Mouse (Mus musculus) monocyte, adult 5-6 weeks (primary cell): ENCODE measurements around the gene Cdk1. TPM values are rescaled to one million over a fixed set of nuclear protein-coding genes. Genes with fewer than 3 reads are reported as not detected.

Experiments
- ATAC-seq: fragments of 153-309, 156-312 bp; replicated peaks from 2 replicates; pipeline ENCODE4 v1.8.0; 2017; ENCODE audit warnings: mild to moderate bottlenecking; ENCODE audit not compliant: low TSS enrichment, insufficient number of reproducible peaks, severe bottlenecking, poor library complexity, low FRiP score
- total RNA-seq: library from RNA; stranded (forward); fragments of 200-1000, 200-491, 200-594 nt; gene quantifications from 3 replicates; pipeline ENCODE4 v1.2.3, GENCODE M21; 2017

The Cdk1 gene
- total RNA-seq, 1 experiment from 2014 or later = 4.1 TPM

GRCm38 (mm10) chr10:69320667-69321518 lies 31.8 kb downstream of the Cdk1 start:
- ATAC-seq = no peak

GRCm38 (mm10) chr10:69318514-69318913 lies 34.2 kb downstream of the Cdk1 start:
- ATAC-seq = no peak

- ATAC-seq = no peak
These were observed 38.8 kb downstream of the Cdk1 start for GRCm38 (mm10) chr10:69313944-69314343.

GRCm38 (mm10) chr10:69311867-69312266 lies 40.9 kb downstream of the Cdk1 start:
- no peak for ATAC-seq

DNA sequence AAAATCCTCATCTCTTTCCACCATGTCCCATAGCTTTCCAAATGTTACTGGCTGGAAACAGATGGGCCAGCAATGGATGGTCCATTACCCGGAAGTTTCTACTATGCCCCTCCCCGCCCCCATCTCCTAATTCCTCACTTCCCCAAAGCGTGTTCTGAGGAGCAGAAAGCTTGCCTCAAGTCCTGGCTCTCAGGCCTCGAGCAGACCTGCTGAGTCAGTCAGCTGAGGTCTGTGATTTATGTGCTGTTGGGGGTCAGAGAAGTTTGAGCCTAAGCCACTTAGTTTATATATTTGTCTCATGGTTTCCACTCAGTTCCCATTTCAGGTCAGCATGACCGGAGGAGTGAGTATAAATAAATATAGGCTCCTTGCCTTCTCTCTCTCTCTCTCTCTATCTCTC lies 43.6 kb downstream of the Cdk1 start:
- no peak for ATAC-seq

DNA sequence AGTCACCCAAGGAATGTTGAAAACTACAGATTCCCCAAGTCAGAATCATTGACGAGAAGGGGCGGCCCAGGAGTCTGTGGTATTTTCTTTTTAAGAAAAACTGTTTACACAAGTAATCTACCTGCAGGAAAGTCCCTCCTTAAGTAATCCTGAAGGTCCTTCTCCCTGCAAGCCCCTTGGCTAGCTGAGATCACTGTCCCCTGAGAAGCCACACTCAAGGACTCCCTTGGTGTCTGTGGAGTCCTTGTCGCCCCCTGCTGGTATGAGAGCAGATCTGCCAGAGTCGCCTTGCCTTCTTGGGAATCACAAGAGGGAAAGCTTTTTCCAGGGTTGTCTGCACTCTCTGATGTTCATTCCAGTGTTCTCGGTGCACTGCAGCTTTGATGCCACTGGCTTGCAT lies 45.7 kb downstream of the Cdk1 start:
- peak; percentile 48; the same call in 1 of the 2 replicates for ATAC-seq

DNA sequence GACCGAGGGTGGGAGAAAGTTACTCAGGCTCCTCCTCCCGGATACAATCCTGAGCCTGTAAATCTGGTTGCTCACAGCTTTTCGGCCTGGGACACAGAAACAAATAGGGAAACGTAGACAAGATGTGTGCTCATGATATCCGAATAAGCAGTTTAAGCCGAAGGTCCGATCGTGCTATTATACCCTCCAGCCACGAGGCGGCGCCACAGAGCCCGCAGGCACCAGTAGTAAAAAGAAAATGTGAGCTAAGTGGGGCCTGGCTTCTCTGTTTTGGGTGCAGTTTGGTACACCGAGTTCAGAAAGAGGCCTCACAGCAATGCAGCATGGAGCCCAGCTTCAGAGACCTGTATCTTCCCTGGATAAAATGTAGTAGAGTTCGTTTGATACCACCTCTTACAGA lies 46.5 kb downstream of the Cdk1 start:
- no peak for ATAC-seq

DNA sequence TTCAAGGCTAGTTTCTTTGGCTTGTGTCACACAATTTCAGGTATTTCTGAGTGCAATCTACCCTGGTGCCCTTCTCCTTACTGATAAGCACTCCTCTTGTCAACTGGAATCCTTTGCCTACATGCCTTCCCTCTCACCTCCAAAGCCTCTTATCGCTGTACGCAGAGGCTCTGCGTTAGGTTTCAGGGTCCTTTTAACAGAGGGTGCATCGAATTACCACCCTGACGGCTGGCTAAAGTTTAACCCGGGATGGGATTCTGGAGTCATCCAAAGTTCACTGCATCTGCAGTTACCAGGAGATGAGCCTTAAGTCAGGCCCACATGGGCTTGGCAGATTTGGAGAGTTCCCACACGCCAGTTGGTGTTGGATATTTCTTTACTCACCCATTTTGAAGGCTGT lies 47.1 kb downstream of the Cdk1 start:
- ATAC-seq = no peak

DNA sequence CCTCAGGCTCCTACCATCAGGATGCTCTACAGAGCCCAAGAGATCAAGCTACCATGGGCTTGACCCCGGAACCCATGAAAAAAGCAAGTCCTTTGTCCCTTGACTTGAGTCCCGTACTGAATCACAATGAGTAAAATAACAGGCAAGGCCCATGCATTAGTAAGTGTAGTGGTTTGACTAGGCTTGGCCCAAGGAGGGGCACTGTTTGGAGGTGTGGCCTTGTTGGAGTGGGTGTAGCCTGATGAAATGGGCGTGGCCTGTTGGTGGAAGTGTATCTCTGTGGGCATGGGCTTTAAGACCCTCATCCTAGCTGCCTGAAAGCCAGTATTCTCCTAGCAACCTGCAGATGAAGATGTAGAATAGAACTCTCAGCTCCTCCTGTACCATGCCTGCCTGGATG lies 47.9 kb downstream of the Cdk1 start:
- no peak for ATAC-seq

GRCm38 (mm10) chr10:69302667-69303066 lies 50.1 kb downstream of the Cdk1 start:
- no peak for ATAC-seq

DNA sequence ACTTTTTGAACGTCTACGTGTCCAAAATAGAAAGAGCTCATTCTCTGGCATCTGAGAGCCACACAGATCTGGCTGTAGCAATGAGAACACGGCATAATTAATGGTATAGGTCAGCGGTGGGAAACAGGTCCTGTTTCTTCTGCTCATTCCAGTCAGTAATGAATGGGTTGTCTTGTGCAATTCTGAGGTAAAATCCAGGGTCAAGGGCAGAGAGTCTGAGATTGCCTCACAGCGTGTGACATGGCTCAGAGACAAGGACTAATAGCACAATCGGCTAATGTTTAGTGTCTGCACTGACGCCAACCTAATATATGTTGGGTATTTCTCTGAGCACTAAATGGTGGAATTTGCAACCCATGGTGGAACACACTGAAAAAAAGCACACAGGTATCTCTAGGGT lies 52.8 kb downstream of the Cdk1 start:
- no peak for ATAC-seq

GRCm38 (mm10) chr10:69295919-69296318 lies 56.8 kb downstream of the Cdk1 start:
- ATAC-seq = no peak

- no peak for ATAC-seq
These were observed 62.0 kb downstream of the Cdk1 start for GRCm38 (mm10) chr10:69290736-69291135.

DNA sequence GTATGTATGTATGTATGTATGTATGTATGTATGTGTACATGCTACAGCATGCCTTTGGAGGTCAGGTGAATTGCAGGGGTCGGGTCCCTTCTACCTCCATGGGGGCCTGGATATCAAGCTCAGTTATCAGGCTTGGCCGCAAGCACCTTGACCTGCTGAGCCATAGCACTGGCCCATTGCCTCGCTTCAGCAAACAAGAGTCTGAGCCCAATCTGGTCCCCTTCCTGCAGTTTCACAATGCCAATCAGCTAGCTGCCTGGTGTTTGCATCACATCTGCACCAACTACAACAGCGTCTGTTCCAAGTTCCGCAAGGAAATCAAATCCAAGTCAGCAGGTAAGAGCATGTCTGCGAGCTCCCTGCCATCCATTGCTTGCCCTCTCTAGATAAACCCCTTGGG lies 64.0 kb downstream of the Cdk1 start:
- no peak for ATAC-seq

DNA sequence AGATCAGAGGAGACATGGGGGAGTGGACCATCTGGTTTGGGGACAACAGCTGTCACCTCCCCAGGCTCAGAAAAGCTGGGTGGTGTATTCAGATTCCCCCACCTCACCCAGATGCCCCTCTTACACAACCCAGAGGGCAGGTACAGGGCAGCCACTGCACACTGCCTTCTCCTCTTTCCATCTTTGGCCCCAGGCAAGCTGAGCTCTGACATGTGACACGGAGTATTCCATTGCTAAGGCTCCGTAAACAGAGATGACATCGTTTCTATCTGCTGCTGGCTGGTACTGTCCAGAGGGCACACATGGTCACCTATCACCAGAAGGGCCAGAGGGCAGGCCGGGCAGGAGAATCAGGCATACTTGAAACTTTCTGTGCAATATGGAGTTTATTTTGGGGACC lies 64.7 kb downstream of the Cdk1 start:
- no peak for ATAC-seq

DNA sequence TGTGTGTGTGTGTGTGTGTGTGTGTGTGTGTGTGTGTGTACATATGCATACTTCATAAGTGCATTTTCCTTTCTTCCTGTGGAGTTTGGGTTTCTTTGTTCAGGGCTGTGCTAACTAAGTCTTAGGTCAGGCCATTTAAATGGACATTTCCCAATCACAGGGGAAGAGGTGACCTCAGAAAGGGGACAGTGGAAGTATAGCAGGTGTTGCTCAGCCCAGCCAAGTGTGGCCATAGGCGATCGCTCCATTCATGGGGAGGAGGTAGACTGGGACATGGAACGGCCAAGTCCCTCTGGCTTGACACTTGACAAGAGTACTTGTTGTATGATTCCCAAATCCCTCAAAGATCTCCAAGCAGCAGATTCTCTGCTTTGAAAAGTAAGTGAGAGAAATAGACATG lies 65.8 kb downstream of the Cdk1 start:
- ATAC-seq = no peak

Other genes starting within 250 kb of the Cdk1 start
- 0.85 to 4.8 TPM (median 0.95 TPM) in 3 replicates for gene Rhobtb1, start 201.5 kb downstream of the Cdk1 start, total RNA-seq
- not detected in 3 replicates for gene A930033H14Rik, start 139.8 kb downstream of the Cdk1 start, total RNA-seq
- 1.6 TPM in 1 of 3 replicates, not detected in the others for gene Ank3, start 45.8 kb upstream of the Cdk1 start, total RNA-seq